Mouse (Mus musculus): ENCODE measurements around the gene March6.

- TF ChIP-seq POLR2A (IDR thresholded peaks at IDR 0.05; ENCODE audit: control insufficient read depth, low read depth, low read length) = no peak
- no peak for TF ChIP-seq CTCF (IDR thresholded peaks at IDR 0.05; ENCODE audit: control insufficient read depth, insufficient read depth, insufficient replicate concordance, low read depth, low read length)
Observed at GRCm38 (mm10) chr15:31562847-31563246, 32.0 kb upstream of the March6 start.

All from testis, adult 2 months (tissue).